Mouse (Mus musculus) bone marrow macrophage, adult 2 months (primary cell): ENCODE measurements around the gene Cbx7.

Experiments
- CTCF ChIP-seq: IDR thresholded peaks from 2 replicates; pipeline ENCODE4 v1.5.1; 2012; ENCODE audit warnings: low read depth, mild to moderate bottlenecking, low read length, moderate library complexity
- POLR2A ChIP-seq: IDR thresholded peaks from 2 replicates; pipeline ENCODE4 v1.6.1; 2012; ENCODE audit warnings: mild to moderate bottlenecking, low read depth, low read length, borderline replicate concordance

DNA sequence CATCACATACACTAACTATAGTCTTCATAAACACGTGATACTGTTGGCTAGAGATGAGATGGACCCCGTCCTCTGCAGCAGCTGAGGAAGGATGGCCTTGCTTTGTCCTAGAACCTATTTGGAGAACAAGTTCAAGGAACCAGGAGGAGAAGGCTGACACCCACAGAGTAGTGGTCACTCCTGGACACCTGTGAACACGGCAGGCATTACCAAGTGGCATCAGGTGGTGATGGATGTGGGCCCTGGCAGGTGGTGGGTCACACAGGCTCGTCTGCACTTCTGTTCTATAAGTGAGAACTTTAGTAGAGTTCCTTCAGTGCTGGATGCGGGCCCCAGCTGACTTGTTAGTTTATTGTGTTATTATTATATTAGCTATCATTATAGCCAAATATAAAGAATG, 86.1 kb downstream of the Cbx7 start:
- TF ChIP-seq CTCF (no peak), POLR2A (no peak)
